Mouse (Mus musculus) G1E (cell line): ENCODE results near the gene Actr2. TPM values are rescaled to one million over a fixed set of nuclear protein-coding genes. Genes with fewer than 3 reads are reported as not detected.
A peak's percentile ranks its signal among the peaks of the same experiment; 100 is the strongest.

Experiments used
- ATAC-seq: 2 replicates; pipeline ENCODE4 v1.8.0; 2016; ENCODE audit warnings: mild to moderate bottlenecking; ENCODE audit not compliant: insufficient number of reproducible peaks, poor library complexity, low FRiP score, severe bottlenecking; ENCODE audit errors: extremely low read depth
- DNase-seq: peaks from one replicate; pipeline ENCODE4 v3.0.0; 2012; ENCODE audit warnings: low spot score
- H3K27me3 ChIP-seq: 2 replicates; pipeline ENCODE4 v1.6.1; 2012; ENCODE audit warnings: mild to moderate bottlenecking, low read length, inconsistent platforms; ENCODE audit not compliant: insufficient read depth
- H3K36me3 ChIP-seq: replicated peaks from 2 replicates; pipeline ENCODE3; 2012; ENCODE audit warnings: mild to moderate bottlenecking, inconsistent platforms
- H3K4me1 ChIP-seq: 2 replicates; pipeline ENCODE4 v1.6.1; 2012; ENCODE audit warnings: low read depth, low read length, inconsistent platforms, mixed read lengths; ENCODE audit not compliant: insufficient read depth
- H3K4me3 ChIP-seq: 2 replicates; pipeline ENCODE4 v1.5.1; 2012; ENCODE audit warnings: low read depth, mild to moderate bottlenecking, inconsistent platforms, low read length, moderate library complexity, mixed read lengths
- H3K9me3 ChIP-seq: replicated peaks from 2 replicates; pipeline ENCODE4 v1.6.1; 2012; ENCODE audit warnings: inconsistent platforms
- CTCF ChIP-seq: IDR thresholded peaks from 2 replicates; pipeline ENCODE4 v1.5.1; 2012; ENCODE audit warnings: low read depth, low read length, inconsistent platforms, mixed read lengths
- GATA1 ChIP-seq: IDR thresholded peaks from 2 replicates; pipeline ENCODE4 v1.6.1; 2012; ENCODE audit warnings: borderline replicate concordance, low read length, inconsistent platforms, mixed read lengths
- GATA2 ChIP-seq: IDR thresholded peaks from 2 replicates; pipeline ENCODE4 v1.6.1; 2012; ENCODE audit warnings: low read depth, low read length, inconsistent platforms, borderline replicate concordance
- POLR2AphosphoS5 ChIP-seq: IDR thresholded peaks from 2 replicates; pipeline ENCODE4 v1.6.1; 2012; ENCODE audit warnings: low read depth, low read length, inconsistent platforms; ENCODE audit not compliant: insufficient replicate concordance
- TAL1 ChIP-seq: conservative IDR thresholded peaks from 2 replicates; pipeline ENCODE4 v1.6.1; 2012; ENCODE audit warnings: low read depth, low read length, inconsistent platforms, mixed read lengths
- polyA plus RNA-seq: library from polyadenylated mRNA; stranded (reverse); fragments of >175 nt; gene quantifications from 2 replicates; pipeline ENCODE4 v1.2.3, GENCODE M21; 2012
- total RNA-seq, 2 experiments: library from RNA; stranded (forward) in 1 of 2; stranded (reverse) in 1 of 2; fragments of 200-1000 nt in 1 of 2; fragments of >200 nt in 1 of 2; fragmentation: Nextera tagmentation in 1 of 2; gene quantifications; 2 replicates each; pipeline ENCODE4 v1.2.3; 2014 to 2017

Actr2 gene
- total and polyA plus RNA-seq, 3 experiments: 120 to 261 (median 217) TPM

DNA sequence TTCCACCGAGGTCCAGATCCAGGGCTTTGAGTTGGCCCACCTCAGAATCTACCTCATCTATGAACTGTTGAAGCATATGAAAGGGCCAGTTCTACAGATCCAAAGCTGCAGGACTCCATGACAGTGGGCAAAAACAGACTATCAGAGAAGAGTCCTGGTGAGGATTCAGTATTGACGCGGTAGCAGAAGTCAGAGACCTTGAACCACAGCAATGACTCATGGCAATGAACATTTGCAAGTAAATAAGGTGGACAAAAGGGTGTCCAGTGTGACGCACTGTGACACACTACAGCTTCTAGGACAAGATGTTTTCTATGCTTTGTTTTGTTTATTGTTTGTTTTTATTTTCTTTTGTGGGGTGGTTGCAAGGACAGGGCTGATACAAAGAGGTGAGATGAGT lies 4.0 kb upstream of the Actr2 start:
- ATAC-seq: no peak
- no peak for TF ChIP-seq GATA1
- Histone ChIP-seq H3K4me1 (peaks cover 2% of the 10 kb centered on the region; the same call in 1 of the 2 replicates), H3K9me3 (no peaks in the 10 kb centered on the region), H3K4me3 (no peak overlapping the region), H3K27me3 (no peaks in the 10 kb centered on the region), H3K36me3 (peaks cover 4% of the 10 kb centered on the region)
- no peak for DNase-seq

DNA sequence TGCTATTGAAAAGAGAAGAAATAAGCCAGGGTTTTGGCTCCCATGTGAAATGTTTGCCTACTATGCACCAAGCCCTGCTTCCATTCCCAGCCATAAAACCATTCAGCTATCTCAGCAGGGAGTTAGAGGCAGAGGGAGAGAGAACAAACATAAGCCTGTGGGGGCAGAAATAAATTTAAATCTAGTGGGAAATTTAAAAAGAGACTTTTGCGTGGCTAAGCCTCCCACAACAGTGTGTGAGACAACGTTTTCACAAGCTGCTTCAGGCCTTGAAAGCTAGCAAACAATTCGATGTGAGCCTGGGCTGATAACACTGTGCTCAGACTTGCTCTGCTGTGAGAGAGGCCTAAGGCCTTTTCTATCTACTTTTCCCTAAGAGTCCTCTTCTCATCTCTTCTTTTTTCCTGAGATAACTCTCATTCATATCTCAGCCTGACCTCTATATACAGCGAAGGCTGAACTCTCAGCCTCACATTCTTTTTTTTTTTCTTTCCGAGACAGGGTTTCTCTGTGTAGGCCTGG lies 3.4 kb upstream of the Actr2 start:
- no peak for ATAC-seq
- no peak for TF ChIP-seq TAL1
- TF ChIP-seq POLR2AphosphoS5: no peak
- TF ChIP-seq GATA1: no peak
- no peak for TF ChIP-seq CTCF
- no peak for TF ChIP-seq GATA2

DNA sequence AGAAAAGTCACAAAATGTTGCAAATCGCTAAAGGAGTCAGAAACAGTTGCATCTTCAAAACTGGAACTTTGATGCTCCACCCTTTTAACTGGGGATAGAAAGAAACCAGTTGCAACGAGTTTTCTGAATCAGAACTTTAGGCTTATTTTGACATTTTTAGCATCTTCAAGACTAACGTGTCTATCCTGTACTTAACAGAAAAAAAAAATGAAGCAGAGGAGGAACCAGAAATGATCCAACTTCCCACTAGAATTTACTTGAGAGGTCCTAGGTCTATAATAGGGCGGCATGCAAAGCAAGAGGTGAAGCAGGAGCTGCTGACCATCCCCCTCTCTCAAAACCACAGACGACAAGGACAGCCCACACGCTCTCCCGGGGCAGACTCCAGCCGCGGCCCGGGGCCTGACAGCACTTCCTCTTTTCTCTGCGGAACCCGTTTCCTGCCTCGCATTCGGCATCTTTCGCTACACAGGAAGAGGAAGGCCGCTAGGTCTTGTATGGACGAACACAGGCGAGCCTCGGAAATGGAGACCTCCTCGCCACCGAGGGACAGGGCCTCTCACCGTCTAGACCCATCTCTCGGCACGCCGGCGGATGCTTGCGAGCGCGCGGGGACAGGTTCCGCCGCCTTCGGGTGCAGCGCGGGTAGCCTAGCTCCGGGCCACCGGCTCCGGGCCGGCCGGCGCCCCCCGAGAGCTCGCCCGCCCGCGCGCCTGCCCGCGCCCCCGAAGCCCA lies 540 bp downstream of the Actr2 start:
- H3K4me1 ChIP-seq: peaks cover 25% of the 10 kb centered on the region
- H3K36me3 ChIP-seq: peaks cover 33% of the 10 kb centered on the region
- no peaks in the 10 kb centered on the region for H3K9me3 ChIP-seq
- peak; percentile 90 for DNase-seq
- ATAC-seq: peak; percentile 79
- TF ChIP-seq GATA2: no peak
- TF ChIP-seq POLR2AphosphoS5: no peak
- TF ChIP-seq TAL1: no peak
- no peak for TF ChIP-seq CTCF
- TF ChIP-seq GATA1: no peak
- H3K4me3 ChIP-seq: peak overlapping the region; percentile 91
- no peaks in the 10 kb centered on the region for H3K27me3 ChIP-seq

More for the DNA sequence above, 3.4 kb upstream of the Actr2 start:
- peaks cover 5% of the 10 kb centered on the region for H3K36me3 ChIP-seq
- no peaks in the 10 kb centered on the region for H3K9me3 ChIP-seq
- H3K27me3 ChIP-seq: no peaks in the 10 kb centered on the region
- no peak for DNase-seq
- H3K4me3 ChIP-seq: no peak overlapping the region
- H3K4me1 ChIP-seq: peaks cover 4% of the 10 kb centered on the region

DNA sequence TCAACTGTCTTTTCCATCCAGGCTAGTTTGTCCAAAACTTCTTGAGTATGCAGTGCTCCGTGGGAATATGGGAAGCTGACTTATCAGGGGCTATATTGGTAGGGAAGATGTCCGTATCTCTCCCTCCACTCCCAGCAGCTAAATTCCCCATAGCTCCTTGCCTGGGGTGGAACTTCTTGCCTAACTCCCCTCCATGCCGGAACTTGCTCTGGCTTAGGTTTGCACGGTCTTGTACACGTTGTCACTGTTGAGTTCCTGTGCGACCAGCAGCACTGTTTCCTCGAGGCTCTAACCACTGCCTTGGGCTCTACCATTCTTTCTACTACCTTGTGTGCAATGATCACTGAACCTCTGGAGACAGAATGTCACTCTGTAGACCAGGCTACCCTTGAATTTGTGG lies 4.6 kb downstream of the Actr2 start:
- peak overlapping the region; percentile 23; the same call in 1 of the 2 replicates for H3K4me3 ChIP-seq
- no peaks in the 10 kb centered on the region for H3K9me3 ChIP-seq
- no peak for TF ChIP-seq POLR2AphosphoS5
- TF ChIP-seq GATA2: no peak
- TF ChIP-seq TAL1: no peak
- no peak for TF ChIP-seq CTCF
- TF ChIP-seq GATA1: no peak
- no peaks in the 10 kb centered on the region for H3K27me3 ChIP-seq
- peaks cover 44% of the 10 kb centered on the region for H3K4me1 ChIP-seq
- DNase-seq: no peak
- ATAC-seq: no peak
- H3K36me3 ChIP-seq: peaks cover 39% of the 10 kb centered on the region

DNA sequence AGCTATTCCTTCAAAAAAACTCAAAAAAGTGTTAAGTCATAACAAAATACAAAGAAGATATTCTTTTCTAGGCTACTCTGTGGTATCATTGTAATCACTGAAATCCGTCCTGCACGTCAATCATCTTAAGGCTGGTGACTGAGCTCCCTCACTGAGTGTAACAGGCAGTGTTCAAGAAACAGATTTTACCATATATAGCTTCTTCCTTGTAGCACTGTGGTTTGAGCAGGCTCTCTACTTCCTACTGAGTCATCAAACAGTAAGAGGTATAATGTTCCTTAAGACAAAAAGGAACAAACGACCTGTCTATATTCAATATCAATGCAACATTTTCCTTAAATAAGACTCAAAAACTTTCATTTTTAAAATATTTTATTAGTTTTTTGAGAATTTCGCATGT lies 5.0 kb downstream of the Actr2 start:
- DNase-seq (no peak), ATAC-seq (no peak)
- H3K9me3 ChIP-seq: no peaks in the 10 kb centered on the region
- TF ChIP-seq GATA1: no peak
- no peak for TF ChIP-seq TAL1
- no peak for TF ChIP-seq POLR2AphosphoS5
- no peak for TF ChIP-seq GATA2
- TF ChIP-seq CTCF: no peak
- H3K4me1 ChIP-seq: peaks cover 44% of the 10 kb centered on the region
- peaks cover 41% of the 10 kb centered on the region for H3K36me3 ChIP-seq
- H3K4me3 ChIP-seq: no peak overlapping the region
- H3K27me3 ChIP-seq: no peaks in the 10 kb centered on the region

DNA sequence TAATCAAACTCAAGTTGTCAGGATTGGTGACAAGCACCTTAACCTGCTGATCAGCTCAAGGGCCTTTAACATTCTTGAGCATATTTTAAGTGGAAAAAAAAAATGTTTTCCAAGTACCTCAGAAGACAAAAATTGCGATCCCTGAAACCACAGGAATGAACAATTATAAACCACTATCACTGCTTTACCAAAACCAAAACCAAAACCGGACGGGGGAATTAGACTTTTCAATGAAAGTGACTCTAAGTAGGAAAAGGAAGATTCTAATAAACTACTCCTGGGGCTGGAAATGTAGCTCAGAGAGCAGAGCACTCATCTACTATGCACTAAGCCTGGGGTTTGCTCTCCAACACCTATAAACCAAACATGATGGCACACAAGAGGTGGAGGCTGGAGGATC lies 5.8 kb downstream of the Actr2 start:
- H3K4me1 ChIP-seq: peaks cover 44% of the 10 kb centered on the region
- no peak overlapping the region for H3K4me3 ChIP-seq
- no peaks in the 10 kb centered on the region for H3K27me3 ChIP-seq
- ATAC-seq (no peak), DNase-seq (no peak)
- H3K36me3 ChIP-seq: peaks cover 41% of the 10 kb centered on the region
- no peaks in the 10 kb centered on the region for H3K9me3 ChIP-seq
- TF ChIP-seq CTCF: no peak
- TF ChIP-seq GATA2: no peak
- no peak for TF ChIP-seq GATA1
- TF ChIP-seq POLR2AphosphoS5: no peak
- TF ChIP-seq TAL1: no peak

DNA sequence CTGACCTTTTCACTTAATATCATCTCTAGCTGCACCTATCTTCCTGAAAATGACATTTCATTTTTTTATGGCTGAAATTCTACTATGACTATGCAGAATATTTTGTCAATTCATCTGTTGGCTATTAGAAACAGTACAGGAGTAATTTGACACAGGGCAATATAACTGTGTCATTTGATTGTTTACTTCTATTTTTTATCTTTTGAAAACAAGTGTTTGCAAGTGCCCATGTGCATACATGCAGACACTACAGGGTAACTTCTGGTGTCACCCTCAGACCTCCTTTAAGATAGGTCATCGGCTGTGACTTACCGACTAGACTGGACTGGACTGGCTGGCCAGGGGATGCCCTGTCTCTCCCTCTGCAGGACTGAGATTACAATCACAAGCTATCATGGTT lies 8.8 kb downstream of the Actr2 start:
- peak; percentile 11 for DNase-seq
- peaks cover 52% of the 10 kb centered on the region for H3K36me3 ChIP-seq
- TF ChIP-seq POLR2AphosphoS5: no peak
- peak; percentile 58 for ATAC-seq
- H3K4me3 ChIP-seq: no peak overlapping the region
- H3K9me3 ChIP-seq: no peaks in the 10 kb centered on the region
- no peaks in the 10 kb centered on the region for H3K27me3 ChIP-seq
- H3K4me1 ChIP-seq: peaks cover 38% of the 10 kb centered on the region
